Mouse (Mus musculus): ENCODE measurements around the gene Abr. TPM values are rescaled to one million over a fixed set of nuclear protein-coding genes. Genes with fewer than 3 reads are reported as not detected.

Abr gene
- polyA plus RNA-seq, 1 experiment from 2014 or later: 37.5 TPM

GRCm38 (mm10) chr11:76495127-76496028, 126.7 kb downstream of the Abr start:
- H3K9ac ChIP-seq: peak overlapping the region; percentile 94
- H3K36me3 ChIP-seq: no peaks in the 10 kb centered on the region
- no peaks in the 10 kb centered on the region for H3K27me3 ChIP-seq
- H3K27ac ChIP-seq: peak overlapping the region; percentile 99
- no peaks in the 10 kb centered on the region for H3K9me3 ChIP-seq
- WGBS: 12% methylated on average over 19 of the region's 19 CpGs
- ATAC-seq (ENCODE audit: low FRiP score, low read depth): 0 out of 2 replicates have a peak, but pooled peaks have one; percentile 0
- H3K4me1 ChIP-seq: peaks cover 83% of the 10 kb centered on the region
- H3K4me2 ChIP-seq (replicated peaks): peak overlapping the region; percentile 89
- peak overlapping the region; percentile 64 for H3K4me3 ChIP-seq

GRCm38 (mm10) chr11:76494360-76495126, 127.6 kb downstream of the Abr start:
- H3K4me2 ChIP-seq (replicated peaks): peak overlapping the region; percentile 89

DNA sequence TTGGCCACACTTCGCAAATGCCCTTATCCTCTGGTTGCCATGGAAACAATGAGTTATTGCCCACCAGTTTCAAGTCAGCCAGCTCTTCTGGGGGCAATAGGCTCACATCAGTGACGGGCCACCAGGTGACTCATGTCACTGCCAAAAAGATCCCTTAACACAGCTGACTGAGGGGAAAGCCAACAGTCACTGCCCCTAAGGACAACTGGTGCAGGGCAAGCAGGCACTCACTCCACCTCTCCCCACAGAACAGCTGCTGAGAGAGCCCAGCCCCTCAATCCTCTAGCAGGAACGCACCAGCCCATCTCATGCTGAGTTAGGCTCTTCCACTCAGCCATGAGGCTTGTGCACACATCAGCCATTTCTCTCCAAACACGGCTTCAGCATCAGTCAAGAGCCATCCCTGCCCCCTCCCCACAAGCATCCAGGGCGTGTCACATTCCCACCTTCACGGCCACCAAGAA, 128.3 kb downstream of the Abr start:
- H3K27me3 ChIP-seq: no peaks in the 10 kb centered on the region
- no peaks in the 10 kb centered on the region for H3K9me3 ChIP-seq
- H3K27ac ChIP-seq: peak overlapping the region; percentile 99
- peak overlapping the region; percentile 64 for H3K4me3 ChIP-seq
- ATAC-seq (ENCODE audit: low FRiP score, low read depth): peak; percentile 45
- peak overlapping the region; percentile 89 for H3K4me2 ChIP-seq (replicated peaks)
- H3K4me1 ChIP-seq: peaks cover 84% of the 10 kb centered on the region
- H3K9ac ChIP-seq: peak overlapping the region; percentile 94
- no peaks in the 10 kb centered on the region for H3K36me3 ChIP-seq
- WGBS: 5% methylated on average over 6 of the region's 6 CpGs

More at GRCm38 (mm10) chr11:76494360-76495126, 127.6 kb downstream of the Abr start:
- ATAC-seq (ENCODE audit: low FRiP score, low read depth): peak; percentile 80
- Histone ChIP-seq H3K4me1 (peaks cover 83% of the 10 kb centered on the region), H3K36me3 (no peaks in the 10 kb centered on the region), H3K27ac (peak overlapping the region; percentile 99), H3K27me3 (no peaks in the 10 kb centered on the region), H3K9me3 (no peaks in the 10 kb centered on the region), H3K4me3 (peak overlapping the region; percentile 64), H3K9ac (peak overlapping the region; percentile 94)
- under 1% methylated on average over 59 of the region's 67 CpGs for WGBS

- H3K27me3 ChIP-seq: no peaks in the 10 kb centered on the region
- peak overlapping the region; percentile 94 for H3K9ac ChIP-seq
- no peaks in the 10 kb centered on the region for H3K36me3 ChIP-seq
- peak overlapping the region; percentile 64 for H3K4me3 ChIP-seq
- H3K4me1 ChIP-seq: peaks cover 81% of the 10 kb centered on the region
- H3K27ac ChIP-seq: peak overlapping the region; percentile 99; the same call in 1 of the 2 replicates
- 56% methylated on average over 4 of the region's 4 CpGs for WGBS
- peak overlapping the region; percentile 89 for H3K4me2 ChIP-seq (replicated peaks)
- no peaks in the 10 kb centered on the region for H3K9me3 ChIP-seq
- ATAC-seq (ENCODE audit: low FRiP score, low read depth): no peak
Observed at GRCm38 (mm10) chr11:76493167-76493566, 128.9 kb downstream of the Abr start.

DNA sequence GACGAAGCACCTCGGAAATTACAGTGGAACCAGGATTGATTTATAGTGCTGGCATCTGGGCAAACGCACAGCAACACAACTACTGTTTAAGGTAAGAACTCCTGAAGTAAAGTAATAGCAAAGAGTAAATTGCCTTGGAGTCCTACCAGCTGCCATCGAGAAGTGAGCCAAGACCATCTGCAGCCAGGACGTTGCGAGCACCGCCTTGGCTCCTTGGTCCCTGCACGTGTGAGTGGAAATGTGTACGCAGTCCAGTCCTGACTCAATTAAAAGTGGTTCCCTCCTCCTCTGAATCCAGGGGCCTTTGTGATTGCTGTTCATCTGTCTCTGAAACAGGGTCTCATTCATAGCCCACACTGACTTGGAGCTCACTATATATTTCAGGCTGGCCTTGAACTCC, 130.3 kb downstream of the Abr start:
- Histone ChIP-seq H3K27ac (peak overlapping the region; percentile 8; the same call in 1 of the 2 replicates), H3K9ac (peak overlapping the region; percentile 13; the same call in 1 of the 2 replicates), H3K4me1 (peaks cover 68% of the 10 kb centered on the region), H3K4me3 (no peak overlapping the region; the same call in 1 of the 2 replicates), H3K36me3 (no peaks in the 10 kb centered on the region), H3K4me2 (replicated peaks) (peak overlapping the region; percentile 89), H3K9me3 (no peaks in the 10 kb centered on the region), H3K27me3 (no peaks in the 10 kb centered on the region)
- ATAC-seq (ENCODE audit: low FRiP score, low read depth): no peak
- WGBS: 33% methylated on average over 9 of the region's 9 CpGs

DNA sequence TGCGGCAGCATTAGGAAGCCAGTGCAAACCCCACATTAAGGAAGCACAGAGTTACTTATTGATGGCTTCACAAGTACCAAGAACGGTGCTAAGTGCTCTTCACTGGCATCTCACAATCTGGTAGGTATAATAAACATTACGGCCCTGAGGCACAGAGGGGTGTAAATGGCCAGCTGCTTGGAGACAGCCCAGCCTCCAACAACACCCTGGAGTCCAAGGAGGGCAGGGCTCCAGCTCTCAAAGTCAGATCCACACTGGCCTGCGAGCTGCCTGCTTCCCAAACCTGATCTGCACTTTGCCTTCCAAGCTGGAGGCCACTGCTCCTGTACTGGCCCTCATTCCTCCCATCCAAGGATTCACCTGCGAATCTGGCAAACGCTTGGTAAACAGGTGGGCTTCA, 132.7 kb downstream of the Abr start:
- H3K27me3 ChIP-seq: no peaks in the 10 kb centered on the region
- H3K4me3 ChIP-seq: no peak overlapping the region
- H3K4me2 ChIP-seq (replicated peaks): no peak overlapping the region
- no peaks in the 10 kb centered on the region for H3K9me3 ChIP-seq
- H3K9ac ChIP-seq: no peak overlapping the region
- WGBS: 44% methylated on average over 6 of the region's 6 CpGs
- no peak for ATAC-seq (ENCODE audit: low FRiP score, low read depth)
- H3K27ac ChIP-seq: no peak overlapping the region
- peaks cover 49% of the 10 kb centered on the region for H3K4me1 ChIP-seq
- peaks cover 16% of the 10 kb centered on the region for H3K36me3 ChIP-seq

DNA sequence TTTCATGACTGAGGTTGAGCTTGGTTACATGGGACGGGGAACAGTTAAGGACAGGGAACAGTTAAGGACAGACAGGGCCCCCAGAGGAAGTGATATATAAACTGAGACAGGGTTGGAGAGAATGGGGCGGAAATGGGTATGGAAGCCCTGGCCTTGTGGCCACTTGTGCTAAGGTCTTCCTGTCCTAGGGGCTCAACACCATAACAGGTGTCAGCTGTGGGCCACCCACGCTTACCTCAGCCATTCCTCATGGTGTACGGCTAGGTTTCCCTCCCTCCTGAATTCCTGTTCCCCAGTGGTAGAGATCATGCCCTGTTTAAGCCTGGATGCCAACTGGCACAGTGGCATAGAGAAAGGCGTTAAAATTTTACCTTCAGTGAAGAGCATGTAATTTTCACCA, 135.1 kb downstream of the Abr start:
- H3K27me3 ChIP-seq: no peaks in the 10 kb centered on the region
- 78% methylated on average over 5 of the region's 5 CpGs for WGBS
- no peak for ATAC-seq (ENCODE audit: low FRiP score, low read depth)
- H3K4me2 ChIP-seq (replicated peaks): no peak overlapping the region
- no peak overlapping the region for H3K9ac ChIP-seq
- H3K9me3 ChIP-seq: no peaks in the 10 kb centered on the region
- peaks cover 45% of the 10 kb centered on the region for H3K4me1 ChIP-seq
- no peak overlapping the region for H3K27ac ChIP-seq
- H3K4me3 ChIP-seq: no peak overlapping the region
- H3K36me3 ChIP-seq: peaks cover 30% of the 10 kb centered on the region

- no peak overlapping the region for H3K9ac ChIP-seq
- peaks cover 17% of the 10 kb centered on the region for H3K4me1 ChIP-seq
- H3K4me2 ChIP-seq (replicated peaks): no peak overlapping the region
- peaks cover 58% of the 10 kb centered on the region for H3K36me3 ChIP-seq
- no peak for ATAC-seq (ENCODE audit: low FRiP score, low read depth)
- no peaks in the 10 kb centered on the region for H3K9me3 ChIP-seq
- H3K4me3 ChIP-seq: no peak overlapping the region
- H3K27ac ChIP-seq: no peak overlapping the region
- H3K27me3 ChIP-seq: no peaks in the 10 kb centered on the region
- WGBS: 65% methylated on average over 2 of the region's 2 CpGs
Observed at GRCm38 (mm10) chr11:76484033-76484432, 138.1 kb downstream of the Abr start.

- Histone ChIP-seq H3K9ac (peak overlapping the region; percentile 39; the same call in 1 of the 2 replicates), H3K9me3 (no peaks in the 10 kb centered on the region), H3K36me3 (peaks cover 66% of the 10 kb centered on the region), H3K4me2 (replicated peaks) (no peak overlapping the region), H3K4me3 (no peak overlapping the region), H3K27me3 (no peaks in the 10 kb centered on the region), H3K4me1 (peaks cover 19% of the 10 kb centered on the region), H3K27ac (peak overlapping the region; percentile 28; the same call in 1 of the 2 replicates)
- ATAC-seq (ENCODE audit: low FRiP score, low read depth): no peak
- 51% methylated on average over 4 of the region's 4 CpGs for WGBS
Observed at GRCm38 (mm10) chr11:76483171-76483727, 138.9 kb downstream of the Abr start.

DNA sequence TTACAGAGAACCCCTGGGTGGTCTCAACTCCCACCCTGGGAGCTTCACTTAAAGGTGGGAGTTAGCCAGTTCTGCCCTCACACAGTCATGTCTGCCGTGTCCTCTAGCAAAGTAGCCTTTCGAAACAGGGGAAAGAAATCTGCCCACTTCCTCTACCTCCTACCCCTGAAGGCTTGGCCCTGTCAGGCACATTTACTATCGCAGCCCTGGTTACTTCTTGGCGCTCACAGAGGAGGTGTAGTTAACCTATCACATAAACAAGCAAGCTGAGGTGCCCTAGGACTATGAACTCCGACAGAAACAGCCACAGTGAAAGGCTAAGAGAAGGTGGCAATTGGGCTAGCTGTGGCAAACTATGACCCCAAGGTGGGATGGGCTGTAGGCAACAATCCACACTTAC, 139.4 kb downstream of the Abr start:
- Histone ChIP-seq H3K9me3 (no peaks in the 10 kb centered on the region), H3K4me1 (peaks cover 24% of the 10 kb centered on the region), H3K9ac (no peak overlapping the region), H3K36me3 (peaks cover 71% of the 10 kb centered on the region), H3K4me3 (no peak overlapping the region), H3K4me2 (replicated peaks) (no peak overlapping the region), H3K27ac (peak overlapping the region; percentile 28; the same call in 1 of the 2 replicates), H3K27me3 (no peaks in the 10 kb centered on the region)
- WGBS: 41% methylated on average over 5 of the region's 5 CpGs
- ATAC-seq (ENCODE audit: low FRiP score, low read depth): no peak

DNA sequence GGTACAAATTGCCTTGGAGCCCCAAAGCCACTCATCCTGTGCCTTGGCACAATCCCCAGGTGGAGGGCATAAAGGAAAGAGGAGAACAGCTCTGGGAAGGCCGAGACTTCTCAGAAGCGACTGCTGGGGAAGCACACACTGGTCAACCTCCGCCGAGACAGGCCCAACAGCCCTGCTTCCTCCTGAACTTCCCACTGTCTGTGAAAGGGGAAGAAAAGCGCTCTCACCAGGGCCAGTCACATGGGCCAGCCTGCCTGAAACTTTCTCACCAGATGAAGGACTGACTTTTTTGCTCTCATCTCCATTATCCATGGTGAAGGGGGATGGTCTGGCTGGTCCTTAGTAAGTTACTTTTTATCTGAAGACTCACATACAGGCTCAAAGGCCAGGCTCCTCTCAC, 139.9 kb downstream of the Abr start:
- H3K4me1 ChIP-seq: peaks cover 29% of the 10 kb centered on the region
- no peaks in the 10 kb centered on the region for H3K27me3 ChIP-seq
- H3K4me3 ChIP-seq: no peak overlapping the region
- no peak for ATAC-seq (ENCODE audit: low FRiP score, low read depth)
- H3K36me3 ChIP-seq: peaks cover 76% of the 10 kb centered on the region
- no peaks in the 10 kb centered on the region for H3K9me3 ChIP-seq
- WGBS: 74% methylated on average over 5 of the region's 5 CpGs
- no peak overlapping the region for H3K4me2 ChIP-seq (replicated peaks)
- H3K9ac ChIP-seq: no peak overlapping the region
- no peak overlapping the region for H3K27ac ChIP-seq
